Mouse (Mus musculus): Measurements from ENCODE around the gene Vezt.

The Vezt gene

DNA sequence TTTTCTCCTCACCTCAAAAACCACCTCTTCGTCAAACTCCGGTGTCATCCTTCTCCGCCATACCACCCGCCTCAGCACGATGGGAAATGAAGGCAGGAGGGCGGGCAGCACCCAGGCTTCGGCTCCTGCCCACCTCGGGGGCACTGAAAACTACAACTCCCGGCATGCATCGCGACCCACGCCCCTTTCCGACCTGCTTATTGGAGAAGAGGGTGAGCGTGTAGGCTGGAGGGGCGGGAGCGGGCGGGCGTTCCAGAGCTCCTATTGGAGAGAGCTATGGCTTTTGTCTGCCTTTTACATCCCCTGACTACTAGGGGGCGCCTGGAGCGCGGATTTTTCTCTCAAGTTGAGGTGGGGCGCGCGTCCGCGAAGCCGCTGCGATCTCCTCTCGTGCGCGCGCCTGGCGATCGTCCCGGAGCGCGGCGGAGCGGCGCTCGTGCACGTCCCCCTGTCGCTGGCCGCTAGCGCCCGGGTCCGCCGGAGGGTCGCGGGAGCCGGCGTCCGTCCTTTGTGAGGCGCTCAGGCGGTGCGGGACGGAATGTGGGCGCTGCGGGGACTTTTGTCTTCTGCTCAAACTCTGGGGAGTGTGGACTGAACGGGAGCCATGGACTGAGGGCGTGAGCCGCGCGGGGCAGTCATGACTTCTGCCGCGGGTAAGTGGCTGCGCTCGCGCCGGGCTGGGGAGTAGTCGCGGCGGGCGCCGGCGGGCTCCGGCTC is at the start of gene Vezt, which contains the start of gene Fgd6:
Vezt (minus strand) TSS at position 160 of the 717 bp plus-strand sequence.
Fgd6 (plus strand) TSS at position 344 of the 717 bp plus-strand sequence.
- DNase-seq (ENCODE audit: low spot score), result peak; percentile 97

DNA sequence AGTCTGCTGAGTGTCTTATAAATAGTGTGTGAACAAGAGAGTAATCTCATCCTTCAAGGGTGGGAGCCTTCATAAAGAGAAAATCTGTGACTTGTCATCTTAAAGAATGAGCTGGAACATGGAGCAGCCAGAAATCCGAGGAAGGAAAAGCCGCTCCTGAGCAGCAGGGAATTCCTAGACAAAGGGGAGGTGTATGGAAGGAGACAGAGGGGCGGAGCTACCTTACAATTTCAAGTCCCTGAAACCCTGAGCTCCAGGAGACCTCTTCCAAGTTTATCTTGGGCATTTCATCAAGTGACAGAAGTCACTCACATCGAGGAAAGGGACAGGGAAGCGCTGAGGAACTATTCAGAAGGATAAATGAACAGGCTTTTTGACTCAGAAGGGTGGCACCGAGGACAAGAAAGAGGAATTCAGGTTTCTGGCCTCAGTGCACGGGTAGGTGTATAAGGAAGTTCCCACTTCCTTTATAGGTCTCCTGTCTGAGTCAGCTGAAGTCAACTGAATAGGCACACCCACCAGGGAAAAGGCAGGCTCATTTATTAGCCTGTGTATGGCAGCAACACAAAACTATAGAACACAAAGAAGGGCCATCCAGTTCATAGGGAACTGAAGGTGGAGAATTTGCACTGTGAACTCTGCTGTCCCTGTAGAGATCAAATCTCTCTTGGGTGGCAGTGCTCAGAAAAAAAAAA is 46.6 kb upstream of the Vezt start:
- no peak for DNase-seq (ENCODE audit: low spot score)

DNA sequence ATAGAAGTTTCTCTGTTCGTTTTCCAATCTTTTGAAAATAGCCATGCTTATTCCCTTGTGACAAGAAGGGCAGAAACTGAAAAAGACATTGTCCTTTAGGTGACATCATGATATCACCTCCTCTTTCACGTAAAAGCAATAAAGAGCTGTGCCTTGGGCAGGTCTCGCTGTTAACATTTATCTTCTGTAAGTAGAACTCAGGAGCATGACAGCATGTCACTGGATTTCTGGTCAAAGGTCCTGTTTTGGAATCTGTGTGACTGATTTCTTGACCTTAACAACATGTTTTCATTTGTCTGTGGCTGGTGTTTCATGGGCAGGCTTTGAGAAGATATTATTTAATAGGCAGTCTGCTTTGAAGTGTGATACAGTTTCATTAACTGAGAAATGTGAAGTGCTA is 45.1 kb upstream of the Vezt start:
- no peak for DNase-seq (ENCODE audit: low spot score)

DNA sequence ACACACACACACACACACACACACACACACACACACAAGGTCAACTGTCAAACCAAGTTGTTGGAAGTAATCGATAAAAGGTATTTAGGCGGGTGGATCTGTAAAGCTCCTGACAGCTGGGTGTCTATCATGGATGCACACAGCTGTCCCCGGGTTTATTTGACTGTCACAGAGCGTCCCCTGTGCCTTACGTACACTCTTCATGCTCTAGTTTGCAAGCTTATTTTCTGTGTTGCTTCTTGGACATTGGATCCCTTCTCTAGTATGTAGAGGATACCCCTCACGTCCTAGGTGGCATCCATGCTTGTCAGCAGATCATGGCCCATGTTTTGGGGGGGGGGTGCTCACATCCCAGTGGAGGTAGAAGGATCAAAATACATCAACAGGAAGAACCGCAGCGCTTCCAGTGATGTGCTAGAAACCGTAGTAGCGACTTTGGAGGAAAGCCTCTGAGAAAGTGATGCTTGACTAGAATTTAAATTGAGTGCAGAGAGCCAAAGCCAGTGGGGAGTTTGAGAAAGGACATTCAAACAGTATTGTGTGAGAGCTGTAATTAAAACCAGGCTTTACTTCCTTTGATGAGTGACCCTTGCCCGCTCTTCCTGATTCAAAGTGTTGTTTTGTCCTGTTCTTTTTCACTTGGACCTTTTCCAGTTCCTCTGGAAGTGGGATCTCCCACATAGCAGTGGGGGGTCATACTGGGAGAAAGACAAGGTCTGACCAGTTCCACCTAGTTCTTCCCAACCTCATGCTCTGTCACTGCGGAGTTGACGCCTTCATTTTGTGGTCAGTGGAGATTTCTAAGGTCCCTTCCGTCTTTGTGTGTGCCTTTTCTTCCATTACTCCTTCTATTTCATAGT is 41.6 kb upstream of the Vezt start:
- DNase-seq (ENCODE audit: low spot score), result no peak

DNA sequence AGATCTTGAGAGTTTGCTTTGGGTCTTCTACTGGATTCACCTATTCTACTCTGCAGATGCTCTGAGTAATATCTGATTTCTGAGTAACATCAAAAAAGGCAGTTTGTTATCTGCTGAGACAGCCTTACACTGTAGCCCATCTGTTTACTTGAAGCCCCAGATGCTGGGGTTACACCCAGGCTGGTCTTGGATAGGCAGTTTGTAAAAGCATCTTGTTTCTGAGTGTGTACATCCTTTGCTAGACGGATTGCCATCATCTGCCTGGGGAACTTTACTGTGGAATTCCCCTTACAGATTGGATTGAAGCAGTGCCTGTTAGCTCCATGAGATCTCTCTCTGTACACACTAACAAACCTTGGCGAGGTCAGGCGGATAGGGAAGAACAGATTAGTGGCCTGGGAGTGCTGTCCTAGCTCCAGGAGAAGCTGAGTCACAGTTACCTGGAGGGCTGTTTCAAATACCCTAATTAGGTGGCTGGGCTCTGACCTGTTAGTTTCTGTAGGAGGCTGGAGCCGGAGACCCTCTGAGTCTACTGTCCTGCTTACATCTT is 37.4 kb upstream of the Vezt start:
- DNase-seq (ENCODE audit: low spot score), result no peak

DNA sequence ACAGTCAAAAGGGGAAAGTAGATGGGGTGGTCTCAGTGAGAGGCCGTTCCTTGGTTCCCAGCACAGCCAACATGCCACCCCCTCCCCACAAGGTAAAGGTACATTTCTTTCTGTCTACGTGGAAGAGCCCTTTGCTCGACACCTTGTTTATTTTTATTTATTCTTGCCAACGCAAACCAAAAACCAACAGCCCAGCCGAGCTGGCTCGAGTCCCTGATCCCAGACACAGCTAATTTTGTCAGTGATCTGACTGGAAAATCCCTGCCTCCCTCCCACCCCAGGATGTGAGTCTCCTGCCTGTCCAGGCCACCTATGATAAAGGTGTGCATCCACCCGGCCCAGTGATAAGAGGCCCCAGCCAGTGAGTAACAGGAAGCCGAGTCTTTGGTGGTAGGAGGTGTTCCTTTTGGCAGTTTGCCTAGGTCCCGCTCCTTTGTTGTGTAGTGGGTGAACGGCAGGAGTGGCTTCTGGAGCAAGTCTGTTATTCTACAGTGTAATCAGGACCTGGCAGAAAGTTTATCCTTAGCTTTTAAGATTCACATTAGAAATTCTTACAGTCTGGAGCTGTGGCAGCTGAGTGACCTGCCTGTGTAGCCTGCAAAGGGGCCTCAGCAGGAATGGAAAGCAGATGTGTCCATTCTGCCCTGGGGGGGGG is 36.8 kb upstream of the Vezt start:
- no peak for DNase-seq (ENCODE audit: low spot score)

DNA sequence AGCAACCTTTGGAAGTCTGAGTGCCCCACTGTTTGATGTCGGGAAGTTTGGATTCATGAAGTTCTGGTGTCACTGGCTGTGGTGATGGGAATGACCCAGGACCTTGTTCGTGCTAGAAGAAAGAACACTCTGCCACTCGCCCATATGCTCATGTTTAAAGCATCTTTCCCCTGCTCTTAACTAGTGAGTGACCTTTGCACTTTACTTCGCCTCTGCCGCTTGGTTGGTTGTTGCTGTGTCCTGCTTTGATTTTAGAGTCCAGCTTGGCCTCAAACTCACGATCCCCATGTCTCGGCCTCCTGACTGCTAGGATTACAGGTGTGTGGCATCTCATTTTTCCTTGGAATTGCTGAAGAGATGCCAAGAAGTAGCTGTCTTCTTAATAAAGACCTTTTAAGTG is 36.0 kb upstream of the Vezt start:
- DNase-seq (ENCODE audit: low spot score), result no peak

DNA sequence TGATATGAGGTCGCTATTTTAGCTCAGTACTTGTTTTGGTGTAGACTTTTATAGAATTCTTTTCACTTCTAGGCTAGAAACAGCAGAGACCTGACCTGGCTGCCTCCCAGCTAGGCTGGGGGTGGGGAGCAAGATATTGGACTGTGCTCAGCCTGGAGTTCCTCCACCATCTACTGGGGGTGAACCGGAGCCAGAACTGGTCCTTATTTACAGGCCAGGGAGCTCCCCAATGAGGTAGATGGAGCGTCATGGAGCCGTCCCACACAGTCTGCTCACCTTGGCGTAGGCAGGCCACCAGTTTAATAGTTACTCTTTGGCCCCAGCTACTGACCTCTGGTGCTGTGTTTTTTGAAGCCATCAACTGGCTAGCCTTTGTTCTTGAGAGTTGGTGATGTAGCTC is 33.1 kb upstream of the Vezt start:
- no peak for DNase-seq (ENCODE audit: low spot score)

DNA sequence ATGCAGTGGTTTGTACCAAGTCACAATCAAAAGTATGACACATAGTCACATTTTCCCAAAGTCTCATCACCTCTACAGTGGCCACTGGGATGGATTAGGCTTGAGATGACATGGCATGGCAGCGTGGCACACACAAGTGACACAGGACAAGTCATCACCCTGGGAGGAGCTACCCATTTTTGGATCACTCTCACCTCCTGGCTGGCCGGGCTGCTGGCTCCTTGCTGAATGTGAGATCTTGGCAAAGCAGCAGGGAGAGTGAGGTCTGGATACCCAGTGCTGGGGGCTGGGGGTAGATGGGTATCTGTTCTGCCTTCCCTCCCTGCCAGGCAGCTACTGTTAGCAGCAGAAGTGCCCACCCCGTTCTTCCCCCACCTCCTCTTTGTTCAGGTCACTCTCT is 31.3 kb upstream of the Vezt start:
- DNase-seq (ENCODE audit: low spot score), result no peak

DNA sequence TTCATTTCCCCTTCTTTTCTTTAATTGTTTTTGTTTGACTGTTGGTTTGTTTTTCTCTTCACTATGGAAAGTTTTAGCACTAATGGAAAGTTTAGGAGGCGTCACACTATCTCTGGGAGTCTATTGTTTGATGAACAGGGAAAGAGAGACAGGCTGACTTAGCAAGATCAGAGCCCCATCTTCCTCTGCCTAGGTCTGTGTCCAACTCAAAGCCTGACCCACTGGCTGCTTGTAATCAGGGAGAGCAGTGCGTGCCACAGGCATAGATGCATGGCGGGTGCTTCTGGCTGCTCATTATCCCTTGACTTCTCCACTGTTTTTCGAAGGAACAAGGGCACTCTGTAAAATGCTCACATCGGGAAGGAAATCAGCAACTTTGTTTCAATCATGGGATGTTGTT is 26.7 kb upstream of the Vezt start:
- no peak for DNase-seq (ENCODE audit: low spot score)

DNA sequence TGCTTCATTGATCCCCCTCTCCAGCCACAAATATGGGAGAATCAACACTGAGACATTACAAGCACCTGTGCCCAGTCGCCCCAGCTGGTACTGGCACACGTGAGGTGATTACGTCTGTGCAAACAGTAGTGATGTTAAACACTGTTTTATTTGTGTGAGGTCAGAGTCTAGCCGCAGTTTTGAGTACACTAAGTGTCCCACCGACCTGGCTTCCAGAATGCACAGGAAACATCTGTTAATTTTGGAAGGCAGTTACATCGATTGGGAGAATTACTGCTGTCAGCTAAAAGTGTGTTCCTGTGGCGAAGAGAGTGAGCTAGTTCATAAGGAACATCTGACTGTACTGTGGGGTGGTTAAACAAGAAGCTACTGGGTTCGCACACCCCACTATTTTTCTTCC is 24.6 kb upstream of the Vezt start:
- no peak for DNase-seq (ENCODE audit: low spot score)

DNA sequence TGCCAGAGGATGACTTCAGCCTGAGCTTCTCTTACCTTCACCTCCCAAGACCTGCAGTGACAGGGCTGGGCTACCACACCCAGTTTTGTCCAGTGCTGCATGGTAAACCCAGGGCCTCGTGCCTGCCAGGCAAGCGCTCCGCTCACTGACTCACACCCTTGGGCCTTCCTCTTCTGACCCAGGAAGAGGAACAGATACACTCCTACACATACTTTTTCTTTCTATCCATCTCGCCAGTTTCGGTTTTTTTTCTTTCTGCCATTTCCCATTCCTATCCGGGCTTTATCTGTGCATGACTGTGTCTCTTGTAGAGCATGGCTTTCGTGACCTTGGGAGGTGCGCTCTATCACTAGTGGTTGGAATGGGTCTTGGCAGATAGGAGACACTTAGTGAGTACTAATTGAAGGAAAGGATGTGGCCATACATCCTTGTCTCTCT is 24.0 kb upstream of the Vezt start:
- no peak for DNase-seq (ENCODE audit: low spot score)

DNA sequence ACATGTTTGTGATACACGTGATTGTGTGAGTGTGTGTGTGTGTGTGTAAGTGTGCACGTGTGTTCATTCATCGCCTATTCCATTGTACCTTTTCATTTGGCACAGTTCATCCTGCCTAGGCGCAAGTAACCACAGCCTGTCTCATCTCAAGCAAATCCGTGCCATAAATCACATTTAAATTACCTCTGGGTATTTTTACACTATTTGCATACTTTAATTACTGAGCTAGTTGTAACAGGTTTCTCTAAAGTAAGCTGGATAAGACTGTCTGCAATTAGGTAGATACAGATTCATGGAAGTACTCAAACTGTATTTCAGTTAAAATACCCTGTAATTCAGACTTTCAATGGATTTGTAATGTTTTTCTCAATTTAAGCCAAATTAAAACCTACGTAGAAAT is 20.9 kb upstream of the Vezt start:
- DNase-seq (ENCODE audit: low spot score), result no peak

DNA sequence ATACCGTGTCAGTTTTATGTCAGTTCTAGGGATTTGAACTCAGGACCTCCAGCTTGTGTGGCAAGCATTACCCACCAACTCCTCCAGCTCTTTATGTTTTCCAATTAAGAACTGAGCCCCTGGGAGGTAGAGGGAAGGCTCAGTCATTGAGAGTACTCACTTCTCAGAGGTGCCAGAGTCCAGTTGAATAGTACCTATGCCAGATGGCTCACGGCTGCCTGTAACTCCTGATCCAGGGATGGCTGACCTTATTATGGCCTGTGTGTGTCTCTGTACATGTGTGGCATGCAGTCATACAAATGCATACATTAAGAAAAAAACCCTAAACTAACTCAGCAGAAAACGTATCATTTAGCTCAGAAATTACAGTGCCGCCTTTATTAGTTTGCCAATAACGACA is 15.1 kb upstream of the Vezt start:
- DNase-seq (ENCODE audit: low spot score), result no peak

DNA sequence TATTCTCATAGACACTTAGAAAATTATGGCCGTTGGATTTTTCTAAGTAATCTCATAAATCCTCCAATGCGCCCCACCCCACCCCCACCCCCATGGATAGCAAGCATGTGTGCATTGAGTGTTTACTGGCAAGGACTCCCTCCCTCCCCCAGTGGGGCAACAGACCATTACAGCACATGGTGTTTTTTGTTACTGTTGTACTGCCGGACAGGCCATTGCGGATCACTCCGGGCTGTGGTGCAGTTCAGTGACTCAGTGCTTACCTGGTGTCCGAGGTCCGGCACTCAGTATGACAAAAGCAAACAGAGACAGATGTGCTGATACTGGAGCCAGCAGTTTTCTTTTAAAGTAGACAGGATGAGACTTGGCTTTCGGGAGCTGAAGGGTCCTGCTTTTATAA is 13.5 kb upstream of the Vezt start:
- DNase-seq (ENCODE audit: low spot score), result no peak

DNA sequence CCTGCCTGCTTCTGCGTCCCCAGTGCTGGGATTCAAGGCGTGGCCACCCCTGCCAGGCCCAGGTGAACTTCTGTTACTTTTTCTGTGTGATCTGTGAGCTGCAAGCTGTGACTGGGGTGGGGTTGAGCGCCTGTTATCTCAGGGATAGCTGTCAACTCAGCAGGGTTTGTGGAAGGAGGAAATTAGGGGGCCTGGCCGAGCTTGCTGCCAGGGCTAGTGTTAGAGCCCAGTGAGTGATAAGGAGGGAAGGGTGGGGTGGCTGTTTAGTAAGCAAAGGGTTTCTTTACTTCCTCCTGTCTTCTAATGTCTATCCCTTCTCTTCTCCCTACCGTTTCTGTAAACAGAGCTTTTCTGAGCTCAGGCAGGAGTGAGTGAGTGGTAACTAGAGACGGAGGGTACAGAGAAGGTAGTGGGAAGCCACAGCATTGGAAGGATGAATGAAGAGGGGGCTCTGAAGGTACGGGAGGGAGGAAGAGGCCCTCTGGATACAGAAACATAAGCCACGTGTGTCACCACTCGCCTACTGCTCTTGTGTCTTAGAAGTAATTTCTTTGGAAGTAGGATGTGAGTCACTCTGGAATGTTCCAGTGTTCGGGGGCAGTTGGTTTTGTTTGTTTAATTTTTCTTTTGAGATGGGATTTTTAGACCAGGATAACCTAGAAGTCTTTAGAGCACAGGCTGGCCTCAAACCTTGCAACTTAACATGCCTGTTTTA is 12.4 kb upstream of the Vezt start:
- no peak for DNase-seq (ENCODE audit: low spot score)

DNA sequence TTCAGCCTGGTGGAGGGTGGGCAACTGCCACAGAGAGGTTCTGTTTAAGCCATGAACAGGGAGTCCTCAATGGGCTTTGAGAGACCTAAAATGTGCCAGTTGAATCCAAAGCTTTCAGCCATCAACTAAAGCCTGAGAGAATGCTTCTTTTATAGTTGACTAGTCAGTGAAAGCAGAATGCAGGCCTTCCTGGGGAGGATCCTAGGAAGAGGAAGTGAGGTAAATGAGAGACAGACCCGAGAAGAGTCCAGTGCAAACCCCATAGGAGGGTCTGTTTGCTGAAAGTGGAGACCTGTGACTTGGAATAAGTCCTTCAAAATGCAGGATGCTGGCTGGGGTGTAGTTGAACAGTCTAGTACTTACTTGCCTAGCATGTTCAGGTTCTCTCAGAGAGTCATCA is 11.4 kb upstream of the Vezt start:
- DNase-seq (ENCODE audit: low spot score), result no peak

DNA sequence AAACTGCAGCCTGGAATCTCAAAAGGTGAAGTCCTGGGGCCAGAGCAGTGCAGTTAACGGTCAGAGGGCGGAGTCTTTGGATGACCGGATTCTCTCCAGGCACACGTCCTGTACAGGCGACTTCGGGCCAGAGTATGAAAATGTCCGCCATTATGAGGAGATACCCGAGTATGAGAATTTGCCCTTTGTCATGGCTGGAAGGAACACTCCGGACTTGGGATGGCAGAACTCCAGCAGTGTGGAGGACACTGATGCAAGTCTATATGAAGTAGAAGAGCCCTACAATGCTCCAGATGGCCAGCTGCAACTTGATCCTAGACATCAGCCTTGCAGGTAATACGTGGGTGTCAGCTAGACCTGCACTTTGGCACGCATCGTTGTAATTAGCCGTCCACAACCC is 9.7 kb upstream of the Vezt start:
- DNase-seq (ENCODE audit: low spot score), result no peak

DNA sequence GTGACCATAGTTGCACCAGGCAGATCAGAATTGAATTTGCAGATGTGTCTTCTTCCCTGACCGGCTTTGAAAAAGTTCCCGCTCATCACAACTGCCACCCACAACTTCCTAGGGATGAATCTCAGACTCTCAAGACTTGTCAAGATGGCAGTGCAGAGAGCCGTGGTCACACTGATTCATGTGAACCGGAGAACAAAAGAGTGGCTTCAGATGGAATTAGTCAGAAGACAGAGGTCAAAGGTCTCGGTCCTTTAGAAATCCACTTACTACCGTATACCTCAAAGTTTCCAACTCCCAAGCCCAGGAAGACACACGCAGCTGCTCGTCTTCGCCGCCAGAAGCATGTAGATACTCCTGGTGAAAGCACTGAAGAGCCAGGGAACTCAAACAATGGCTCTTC is 8.3 kb upstream of the Vezt start:
- DNase-seq (ENCODE audit: low spot score), result no peak

DNA sequence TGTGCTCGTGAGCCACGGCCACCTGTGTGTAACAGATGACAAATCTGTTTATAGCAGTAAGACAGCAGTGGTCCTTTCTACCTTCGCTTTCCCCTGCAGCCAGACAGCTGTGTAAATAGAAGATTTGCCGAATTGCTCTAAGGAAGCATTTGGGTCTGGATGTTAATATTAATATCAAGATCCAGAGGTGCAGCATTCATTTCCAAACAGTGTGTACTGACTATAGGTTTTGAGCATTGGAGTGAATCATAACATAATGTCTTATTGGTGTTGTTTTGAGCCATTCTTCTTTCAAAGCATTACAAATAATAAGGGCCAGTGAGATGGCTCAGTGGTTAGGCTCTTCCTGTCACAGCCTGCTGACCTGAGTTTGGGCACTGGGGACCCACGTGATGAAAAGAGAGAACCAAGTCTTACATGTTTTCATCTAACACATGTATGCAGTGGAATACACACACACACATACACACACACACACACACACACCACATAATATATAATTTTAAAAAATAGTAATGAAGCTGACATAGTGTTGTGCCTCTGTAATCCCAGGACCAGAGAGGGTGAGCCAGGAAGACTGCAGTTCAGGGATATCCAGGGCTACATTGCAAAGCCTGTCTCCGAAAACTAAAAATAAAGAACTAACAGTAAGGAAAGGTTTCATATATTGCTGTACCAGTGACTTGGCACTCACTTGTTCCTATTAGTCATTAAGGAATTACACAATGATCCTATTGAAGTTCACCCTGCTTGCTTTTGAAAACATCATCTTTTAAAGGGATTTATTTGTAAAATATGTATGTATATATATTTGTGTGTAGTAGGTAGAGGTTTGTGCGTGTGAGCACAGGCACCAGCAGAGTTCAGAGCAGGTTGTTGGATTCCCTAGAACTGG is 3.0 kb upstream of the Vezt start:
- no peak for DNase-seq (ENCODE audit: low spot score)
